Mouse (Mus musculus) 3T3-L1 (cell line): Measurements from ENCODE around the gene Lag3.
"Not testable (repeated sequence)": the region's sequence is repeated elsewhere in the genome, so short reads cannot be mapped to it uniquely, and the experiment has no call there.

ENCODE experiments used
- DNase-seq: peaks from one replicate; pipeline ENCODE4 v3.0.0-alpha.2; 2015; ENCODE audit warnings: low read depth, low spot score

Lag3 gene

GRCm38 (mm10) chr6:124900801-124901480 lies 10.6 kb downstream of the Lag3 start:
- DNase-seq, result peak; percentile 48

- DNase-seq, result no peak
Observed at GRCm38 (mm10) chr6:124900056-124900800, 11.3 kb downstream of the Lag3 start.

DNA sequence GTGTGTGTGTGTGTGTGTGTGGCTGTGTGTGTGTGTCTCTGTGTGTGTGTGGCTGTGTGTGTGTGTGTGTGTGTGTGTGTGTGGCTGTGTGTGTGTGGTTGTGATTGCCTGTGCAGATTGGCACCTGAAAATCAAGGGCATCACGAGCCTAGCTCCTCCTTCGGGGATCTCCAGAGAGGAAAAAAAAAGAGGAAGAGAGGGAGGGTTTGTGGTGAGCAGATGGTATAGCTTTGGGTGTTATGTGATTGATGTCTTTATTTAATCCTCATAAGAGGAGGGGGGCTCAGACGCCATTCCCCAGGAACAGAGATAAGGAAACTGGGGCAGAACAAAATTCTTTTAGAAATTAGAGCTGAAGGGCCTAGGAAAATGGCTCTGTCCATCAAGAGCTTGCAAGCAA lies 13.1 kb downstream of the Lag3 start:
- DNase-seq, result no peak

- DNase-seq, result not testable (repeated sequence)
Observed at GRCm38 (mm10) chr6:124894113-124894512, 17.4 kb downstream of the Lag3 start.

DNA sequence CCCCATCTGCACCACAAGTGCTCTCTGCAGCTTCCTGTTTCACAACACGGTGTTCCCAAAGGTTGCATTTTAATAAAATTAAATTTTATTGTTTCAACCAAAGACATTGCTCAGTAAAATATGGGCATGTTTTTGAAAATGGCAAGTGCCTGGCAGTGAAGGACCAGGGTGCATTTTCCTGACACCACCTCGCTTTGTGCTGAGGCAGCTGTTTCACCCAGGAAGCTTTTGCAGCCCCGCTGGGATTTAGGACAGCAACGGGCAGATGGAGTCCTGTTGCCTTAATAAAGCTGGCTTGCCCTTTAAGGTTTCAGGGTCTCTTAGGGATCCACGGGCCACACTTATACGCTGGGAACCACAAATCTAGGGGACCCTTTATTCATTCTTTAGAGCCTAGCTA lies 20.5 kb downstream of the Lag3 start:
- DNase-seq, result no peak

DNA sequence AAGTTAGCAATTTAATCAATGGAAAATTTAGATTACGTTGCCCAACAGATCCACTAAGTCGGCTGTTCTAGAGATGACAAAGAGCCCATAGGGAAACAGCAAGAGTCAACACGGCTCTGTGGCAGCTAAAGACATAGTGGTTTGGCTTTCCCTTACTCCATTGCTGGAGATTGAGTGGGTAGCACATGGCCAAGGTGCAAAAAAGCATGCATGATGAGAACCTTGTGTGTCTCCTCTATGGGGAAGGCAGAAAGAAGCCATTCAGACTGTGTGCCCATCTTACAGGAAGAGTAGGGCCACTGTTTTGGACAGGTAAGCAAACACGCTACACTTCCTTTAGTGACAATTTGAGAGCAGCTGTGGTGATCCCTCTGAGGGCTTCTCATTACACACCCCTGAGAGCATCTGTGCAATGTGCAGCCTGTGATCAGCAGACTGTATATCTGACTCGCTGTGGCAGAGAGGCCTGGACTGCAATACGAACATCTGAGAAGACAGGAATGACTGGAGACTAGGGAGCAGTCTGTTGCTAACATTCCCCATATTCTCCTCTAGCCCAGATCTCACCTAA lies 22.9 kb downstream of the Lag3 start:
- DNase-seq, result no peak

GRCm38 (mm10) chr6:124887986-124888385 lies 23.5 kb downstream of the Lag3 start, which contains the start of gene Cd4:
Cd4 (minus strand) TSS chr6:124888221.
- DNase-seq, result no peak

GRCm38 (mm10) chr6:124885956-124886381 lies 25.5 kb downstream of the Lag3 start:
- no peak for DNase-seq

GRCm38 (mm10) chr6:124884714-124885500 lies 26.6 kb downstream of the Lag3 start:
- no peak for DNase-seq

DNA sequence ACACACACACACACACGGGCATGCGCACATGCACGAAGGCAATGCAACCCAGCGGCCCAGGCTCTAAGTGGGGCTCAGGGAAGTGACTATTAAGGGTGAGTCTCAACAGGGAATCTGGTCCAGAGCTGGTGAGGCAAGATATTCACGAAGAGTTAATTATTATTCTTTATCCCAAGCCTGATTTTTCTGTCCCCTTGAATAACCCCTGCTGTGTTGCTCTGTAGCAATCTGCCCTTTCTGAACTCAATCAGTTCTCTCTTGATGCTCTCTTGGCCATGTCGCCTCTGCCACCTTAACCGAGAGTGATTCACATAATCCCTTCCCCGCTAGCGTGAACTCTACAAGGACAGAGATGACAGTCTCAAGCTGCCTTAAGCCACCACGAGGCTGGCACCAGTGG lies 28.2 kb downstream of the Lag3 start:
- DNase-seq, result no peak

DNA sequence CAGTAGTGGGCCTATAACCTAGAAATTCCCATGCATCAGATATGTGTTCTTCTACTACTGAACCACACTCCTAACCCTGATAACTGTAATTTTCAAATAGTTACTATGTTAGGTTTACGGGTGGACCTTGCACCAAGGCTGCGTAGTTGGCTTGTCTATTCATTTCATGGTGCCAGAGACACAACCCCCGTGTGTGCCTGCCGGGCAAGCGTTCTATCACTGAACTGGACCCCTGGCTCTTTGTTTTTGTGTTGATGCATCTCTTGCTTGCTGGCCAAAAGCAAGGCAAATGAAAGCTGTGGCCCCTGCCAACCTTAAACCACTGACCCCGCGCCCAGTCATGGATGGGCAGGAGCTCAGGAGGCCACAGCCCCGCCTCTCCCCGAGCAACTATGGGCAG lies 29.7 kb downstream of the Lag3 start:
- no peak for DNase-seq

- DNase-seq, result no peak
Observed at GRCm38 (mm10) chr6:124879390-124879789, 32.1 kb downstream of the Lag3 start.

DNA sequence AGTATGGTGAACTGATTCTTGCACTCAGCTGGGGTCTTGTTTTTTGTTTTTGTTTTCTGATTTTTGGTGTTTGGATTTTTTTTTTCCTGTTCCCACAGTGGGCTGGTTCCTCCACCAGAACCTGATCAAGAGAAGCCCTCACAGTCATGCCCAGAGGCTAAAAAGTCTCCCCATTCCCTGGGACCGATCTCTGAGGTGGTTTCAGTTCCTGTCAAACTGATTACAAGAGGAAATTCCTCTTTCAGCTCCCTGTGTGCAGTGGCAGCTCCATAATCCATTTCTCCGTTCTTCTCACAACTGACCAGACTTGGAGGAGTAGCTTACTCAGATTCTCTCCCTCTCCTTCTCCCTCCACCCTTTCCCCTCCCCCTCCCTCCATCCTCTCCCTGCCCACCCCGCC lies 37.2 kb downstream of the Lag3 start:
- no peak for DNase-seq

GRCm38 (mm10) chr6:124866560-124866959 lies 44.9 kb downstream of the Lag3 start:
- no peak for DNase-seq

- no peak for DNase-seq
Observed at GRCm38 (mm10) chr6:124865766-124866362, 45.6 kb downstream of the Lag3 start.

DNA sequence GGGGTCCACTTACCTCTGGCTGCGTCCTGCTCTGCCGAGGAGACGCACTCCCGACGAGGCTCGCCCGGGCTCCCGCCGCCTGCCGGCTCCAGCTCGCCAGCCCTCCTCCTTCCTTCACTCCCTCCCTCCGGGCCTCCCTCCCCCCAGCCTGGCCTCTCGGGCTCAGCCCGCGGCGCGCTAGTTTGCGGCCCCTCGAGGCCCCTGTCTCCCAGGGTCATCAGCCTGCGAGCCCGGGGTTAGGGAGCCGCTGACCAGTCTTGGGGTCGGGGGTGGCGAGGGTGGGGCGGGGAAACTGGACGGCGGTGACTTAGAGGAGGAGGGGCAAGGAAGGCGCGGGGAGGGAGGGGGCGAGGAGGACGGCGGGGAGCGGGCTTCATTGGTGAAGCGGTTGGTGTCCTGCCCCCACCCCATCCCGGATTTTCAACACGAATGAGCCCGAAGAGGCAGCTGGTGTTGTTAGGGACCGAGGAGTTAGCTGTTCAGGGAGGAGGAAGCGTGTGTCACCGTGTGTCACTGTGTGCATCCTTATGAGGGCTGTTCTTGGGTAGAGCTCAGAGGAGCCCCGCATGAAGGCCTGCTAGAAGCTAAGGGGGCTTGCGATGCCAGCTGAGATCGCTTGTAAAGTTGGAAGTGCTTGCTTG lies 47.7 kb downstream of the Lag3 start, which contains the start of gene Gpr162:
Gpr162 (minus strand) TSS at position 326 of the 641 bp plus-strand sequence.
- no peak for DNase-seq

- DNase-seq, result no peak
Observed at GRCm38 (mm10) chr6:124863125-124863657, 48.3 kb downstream of the Lag3 start.

- no peak for DNase-seq
Observed at GRCm38 (mm10) chr6:124862406-124863124, 48.9 kb downstream of the Lag3 start.

DNA sequence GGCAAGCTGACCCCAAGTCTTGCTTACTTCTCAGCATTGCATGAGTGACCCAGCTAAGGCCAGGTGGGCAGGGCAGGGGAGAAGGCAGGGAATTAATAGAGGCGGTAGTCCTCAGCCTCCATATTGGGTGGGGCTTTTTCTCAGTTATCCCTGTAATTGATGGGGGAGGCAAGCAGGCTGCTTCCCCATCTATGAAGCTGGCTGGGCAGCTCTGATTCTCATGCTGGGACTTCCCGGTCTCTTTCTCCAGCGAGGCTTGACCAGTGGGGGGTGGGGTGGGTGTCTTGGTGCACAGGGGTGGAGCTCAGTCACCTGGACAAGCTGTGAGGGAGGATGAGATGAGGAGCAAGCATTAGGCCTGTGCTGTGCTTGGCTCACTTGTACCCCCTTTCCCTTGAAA lies 49.7 kb downstream of the Lag3 start:
- DNase-seq, result no peak

GRCm38 (mm10) chr6:124861266-124861665 lies 50.2 kb downstream of the Lag3 start:
- DNase-seq, result no peak
